Mouse (Mus musculus) heart, embryonic 11.5 days (tissue): ENCODE measurements around the gene Pdlim7. TPM values are rescaled to one million over a fixed set of nuclear protein-coding genes. Genes with fewer than 3 reads are reported as not detected.
A peak's percentile ranks its signal among the peaks of the same experiment; 100 is the strongest.

Source experiments
- ATAC-seq: fragments of 200-750 bp; cut with Nextera tagmentation; replicated peaks from 2 replicates; pipeline ENCODE4 v1.8.0; 2017; ENCODE audit warnings: moderate library complexity; ENCODE audit not compliant: insufficient number of reproducible peaks, low FRiP score, low TSS enrichment
- H3K27ac ChIP-seq: fragments of 300-500 bp; sonication (generic); 2 replicates; pipeline ENCODE4 v1.5.1; 2014; ENCODE audit warnings: mild to moderate bottlenecking, low read depth, low read length
- H3K27me3 ChIP-seq: fragments of 300-500 bp; sonication (generic); 2 replicates; pipeline ENCODE4 v1.6.1; 2014; ENCODE audit warnings: mild to moderate bottlenecking, low read length, mixed read lengths; ENCODE audit not compliant: control insufficient read depth, insufficient read depth
- H3K36me3 ChIP-seq: fragments of 300-500 bp; sonication (generic); 2 replicates; pipeline ENCODE4 v1.6.1; 2014; ENCODE audit warnings: mild to moderate bottlenecking, low read length, moderate library complexity, mixed read lengths; ENCODE audit not compliant: control insufficient read depth, insufficient read depth
- H3K4me1 ChIP-seq: fragments of 300-500 bp; sonication (generic); 2 replicates; pipeline ENCODE4 v1.6.1; 2014; ENCODE audit warnings: low read length; ENCODE audit not compliant: control insufficient read depth, insufficient read depth
- H3K4me2 ChIP-seq: fragments of 300-500 bp; sonication (generic); 2 replicates; pipeline ENCODE4 v1.6.1; 2014; ENCODE audit warnings: mild to moderate bottlenecking, moderate library complexity
- H3K4me3 ChIP-seq: fragments of 300-500 bp; sonication (generic); 2 replicates; pipeline ENCODE4 v1.5.1; 2014; ENCODE audit warnings: low read depth, low read length
- H3K9ac ChIP-seq: fragments of 300-500 bp; sonication (generic); 2 replicates; pipeline ENCODE4 v1.6.1; 2014; ENCODE audit warnings: mild to moderate bottlenecking, low read depth, low read length, moderate library complexity
- H3K9me3 ChIP-seq: fragments of 300-500 bp; sonication (generic); replicated peaks from 2 replicates; pipeline ENCODE4 v1.6.1; 2016; ENCODE audit warnings: low read length; ENCODE audit not compliant: control insufficient read depth
- WGBS: fragments of 180-500 bp; shearing (Covaris S2); extraction: QIAGEN DNeasy Blood & Tissue Kit; methylation state at CpG from one replicate; pipeline ENCODE4 v1.1.7; 2014; ENCODE audit not compliant: insufficient replicate concordance; 5-methylcytosine and 5-hydroxymethylcytosine counted together
- polyA plus RNA-seq: library from polyadenylated mRNA; unstranded; fragments of >200 nt; fragmentation: Nextera tagmentation; extraction: Ambion mirVana; gene quantifications from 2 replicates; pipeline ENCODE4 v1.2.1, GENCODE M21; 2014

The Pdlim7 gene
- polyA plus RNA-seq, 1 experiment from 2014 or later, result 439 TPM

- Histone ChIP-seq H3K4me1 (peaks cover 8% of the 10 kb centered on the region), H3K4me2 (no peak overlapping the region), H3K9ac (no peak overlapping the region), H3K27me3 (peaks cover 20% of the 10 kb centered on the region), H3K9me3 (no peaks in the 10 kb centered on the region), H3K4me3 (no peak overlapping the region), H3K27ac (no peak overlapping the region), H3K36me3 (peaks cover 34% of the 10 kb centered on the region)
- ATAC-seq, result no peak
- 58% methylated on average over 16 of the region's 16 CpGs for WGBS
Observed at GRCm38 (mm10) chr13:55477492-55477891, 36.0 kb downstream of the Pdlim7 start.

- peaks cover 9% of the 10 kb centered on the region for H3K4me1 ChIP-seq
- no peak overlapping the region for H3K9ac ChIP-seq
- H3K9me3 ChIP-seq, result no peaks in the 10 kb centered on the region
- H3K36me3 ChIP-seq, result peaks cover 25% of the 10 kb centered on the region
- no peak overlapping the region for H3K4me2 ChIP-seq
- H3K27me3 ChIP-seq, result peaks cover 20% of the 10 kb centered on the region
- no peak overlapping the region for H3K4me3 ChIP-seq
- 84% methylated on average over 8 of the region's 8 CpGs for WGBS
- ATAC-seq, result no peak
- no peak overlapping the region for H3K27ac ChIP-seq
Observed at GRCm38 (mm10) chr13:55476256-55476655, 37.2 kb downstream of the Pdlim7 start.

- Histone ChIP-seq H3K9ac (no peak overlapping the region), H3K4me3 (no peak overlapping the region), H3K27me3 (peaks cover 22% of the 10 kb centered on the region), H3K36me3 (peaks cover 22% of the 10 kb centered on the region), H3K4me2 (no peak overlapping the region), H3K9me3 (no peaks in the 10 kb centered on the region), H3K4me1 (peaks cover 9% of the 10 kb centered on the region), H3K27ac (no peak overlapping the region)
- no peak for ATAC-seq
- 84% methylated on average over 5 of the region's 5 CpGs for WGBS
Observed at GRCm38 (mm10) chr13:55475750-55476149, 37.7 kb downstream of the Pdlim7 start.

GRCm38 (mm10) chr13:55474621-55475069 lies 38.8 kb downstream of the Pdlim7 start:
- H3K36me3 ChIP-seq, result peaks cover 17% of the 10 kb centered on the region
- H3K9ac ChIP-seq, result no peak overlapping the region
- H3K4me3 ChIP-seq, result no peak overlapping the region
- no peak overlapping the region for H3K4me2 ChIP-seq
- H3K27me3 ChIP-seq, result peaks cover 31% of the 10 kb centered on the region
- 55% methylated on average over 5 of the region's 5 CpGs for WGBS
- no peaks in the 10 kb centered on the region for H3K9me3 ChIP-seq
- no peak for ATAC-seq
- H3K4me1 ChIP-seq, result peaks cover 9% of the 10 kb centered on the region
- no peak overlapping the region for H3K27ac ChIP-seq

- 74% methylated on average over 11 of the region's 11 CpGs for WGBS
Observed at GRCm38 (mm10) chr13:55473961-55474360, 39.5 kb downstream of the Pdlim7 start.

GRCm38 (mm10) chr13:55473076-55473831 lies 40.2 kb downstream of the Pdlim7 start:
- Histone ChIP-seq H3K9me3 (no peaks in the 10 kb centered on the region), H3K4me3 (peak overlapping the region; percentile 66), H3K9ac (peak overlapping the region; percentile 70; the same call in 1 of the 2 replicates), H3K36me3 (peaks cover 17% of the 10 kb centered on the region), H3K4me1 (peaks cover 6% of the 10 kb centered on the region; the same call in 1 of the 2 replicates), H3K4me2 (peak overlapping the region; percentile 99), H3K27ac (no peak overlapping the region), H3K27me3 (peaks cover 41% of the 10 kb centered on the region)
- ATAC-seq, result no peak
- WGBS, result 18% methylated on average over 18 of the region's 18 CpGs

More at GRCm38 (mm10) chr13:55473961-55474360, 39.5 kb downstream of the Pdlim7 start:
- no peaks in the 10 kb centered on the region for H3K9me3 ChIP-seq
- H3K9ac ChIP-seq, result no peak overlapping the region
- peaks cover 17% of the 10 kb centered on the region for H3K36me3 ChIP-seq
- no peak overlapping the region for H3K4me3 ChIP-seq
- peaks cover 38% of the 10 kb centered on the region for H3K27me3 ChIP-seq
- H3K4me1 ChIP-seq, result peaks cover 9% of the 10 kb centered on the region
- ATAC-seq, result no peak
- H3K27ac ChIP-seq, result no peak overlapping the region
- H3K4me2 ChIP-seq, result no peak overlapping the region

- H3K4me2 ChIP-seq, result peak overlapping the region; percentile 99
- peaks cover 44% of the 10 kb centered on the region for H3K27me3 ChIP-seq
- peak overlapping the region; percentile 66 for H3K4me3 ChIP-seq
- peaks cover 16% of the 10 kb centered on the region for H3K36me3 ChIP-seq
- peak; percentile 27; the same call in 1 of the 2 replicates for ATAC-seq
- H3K4me1 ChIP-seq, result peaks cover 6% of the 10 kb centered on the region; the same call in 1 of the 2 replicates
- no peaks in the 10 kb centered on the region for H3K9me3 ChIP-seq
- under 1% methylated on average over 98 of the region's 103 CpGs for WGBS
- peak overlapping the region; percentile 70 for H3K9ac ChIP-seq
- no peak overlapping the region for H3K27ac ChIP-seq
Observed at GRCm38 (mm10) chr13:55472132-55473022, 41.1 kb downstream of the Pdlim7 start.

GRCm38 (mm10) chr13:55471819-55472131 lies 41.7 kb downstream of the Pdlim7 start:
- H3K36me3 ChIP-seq, result peaks cover 14% of the 10 kb centered on the region; the same call in 1 of the 2 replicates

More at GRCm38 (mm10) chr13:55471819-55472131, 41.7 kb downstream of the Pdlim7 start:
- ATAC-seq, result no peak
- H3K27ac ChIP-seq, result no peak overlapping the region
- peaks cover 6% of the 10 kb centered on the region; the same call in 1 of the 2 replicates for H3K4me1 ChIP-seq
- H3K27me3 ChIP-seq, result peaks cover 49% of the 10 kb centered on the region
- peak overlapping the region; percentile 66 for H3K4me3 ChIP-seq
- H3K9ac ChIP-seq, result peak overlapping the region; percentile 70
- H3K9me3 ChIP-seq, result no peaks in the 10 kb centered on the region
- peak overlapping the region; percentile 99 for H3K4me2 ChIP-seq
- WGBS, result 0% methylated on average over 31 of the region's 31 CpGs
